Mouse (Mus musculus) skeletal muscle tissue, adult 2 months (tissue): Measurements from ENCODE around the gene Tgm1.
A peak's percentile ranks its signal among the peaks of the same experiment; 100 is the strongest.

ENCODE experiments used
- DNase-seq: peaks from one replicate; pipeline ENCODE4 v3.0.0-alpha.2; 2012; ENCODE audit warnings: low read depth, low spot score

Gene Tgm1

GRCm38 (mm10) chr14:55713729-55714122 is at the start of gene Tgm1:
Tgm1 (minus strand) TSS chr14:55713926.
- no peak for DNase-seq

DNA sequence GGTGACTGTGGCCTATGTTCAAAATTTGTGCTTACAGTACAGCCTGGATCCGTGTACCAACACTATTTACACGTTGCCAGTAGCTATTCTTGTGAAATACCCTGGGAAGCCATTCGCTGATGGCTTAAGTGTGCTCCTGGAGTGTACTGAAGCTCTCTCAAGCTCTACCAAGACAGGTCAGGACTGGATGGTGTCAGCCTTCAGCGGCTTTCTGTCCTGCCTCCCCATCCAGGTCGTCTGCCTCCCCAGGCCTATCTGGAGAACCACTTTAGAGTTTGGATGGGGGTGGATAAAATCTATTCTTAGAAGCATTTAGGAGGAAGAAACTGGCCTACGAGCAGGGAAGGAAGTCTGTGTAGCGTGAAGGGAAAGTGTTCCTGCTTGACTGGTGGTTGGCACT is 49.4 kb upstream of the Tgm1 start:
- no peak for DNase-seq

DNA sequence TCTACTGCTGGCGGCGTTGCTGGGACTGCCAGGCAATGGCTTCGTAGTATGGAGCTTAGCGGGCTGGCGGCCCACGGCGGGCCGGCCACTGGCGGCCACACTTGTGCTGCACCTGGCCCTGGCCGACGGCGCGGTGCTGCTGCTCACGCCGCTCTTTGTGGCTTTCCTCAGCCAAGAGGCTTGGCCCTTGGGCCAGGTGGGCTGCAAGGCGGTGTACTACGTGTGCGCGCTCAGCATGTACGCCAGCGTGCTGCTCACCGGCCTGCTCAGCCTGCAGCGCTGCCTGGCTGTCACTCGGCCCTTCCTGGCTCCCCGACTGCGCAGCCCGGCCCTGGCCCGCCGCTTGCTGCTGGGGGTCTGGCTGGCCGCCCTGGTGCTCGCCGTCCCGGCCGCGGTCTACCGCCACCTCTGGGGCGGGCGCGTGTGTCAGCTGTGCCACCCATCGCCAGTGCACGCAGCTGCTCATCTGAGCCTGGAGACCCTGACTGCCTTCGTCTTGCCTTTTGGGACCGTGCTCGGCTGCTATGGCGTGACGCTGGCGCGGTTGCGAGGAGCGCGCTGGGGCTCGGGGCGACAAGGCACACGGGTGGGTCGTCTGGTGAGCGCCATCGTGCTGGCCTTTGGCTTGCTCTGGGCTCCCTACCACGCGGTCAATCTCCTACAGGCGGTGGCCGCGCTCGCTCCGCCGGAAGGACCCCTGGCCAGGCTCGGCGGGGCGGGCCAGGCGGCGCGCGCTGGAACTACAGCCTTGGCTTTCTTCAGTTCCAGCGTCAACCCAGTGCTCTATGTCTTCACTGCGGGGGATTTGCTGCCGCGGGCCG is 48.5 kb upstream of the Tgm1 start:
- no peak for DNase-seq

DNA sequence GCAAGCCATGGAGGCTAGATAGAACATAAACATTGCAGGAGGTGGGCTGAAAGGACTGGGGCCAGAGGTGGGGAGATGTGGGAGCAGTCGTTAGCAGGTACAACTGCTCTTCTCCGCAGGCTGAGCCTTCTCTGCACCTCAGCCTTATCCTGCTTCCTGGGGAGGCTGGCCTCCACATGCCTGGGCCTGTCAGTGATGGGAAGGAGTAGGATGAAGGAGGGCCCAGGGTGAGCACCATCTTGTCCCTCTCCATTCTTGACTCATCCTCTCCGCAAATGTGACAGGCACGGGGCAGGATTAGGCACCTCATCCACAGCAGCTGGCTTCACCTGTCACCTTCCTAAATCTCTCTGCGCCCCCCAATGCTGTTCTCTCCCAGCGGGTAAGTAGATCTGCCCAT is 47.4 kb upstream of the Tgm1 start, which contains the start of gene Ltb4r2:
TSS of gene Ltb4r2 (plus strand) at position 266 of the 400 bp plus-strand sequence.
- DNase-seq, result no peak

- peak; percentile 58 for DNase-seq
These were observed 46.4 kb upstream of the Tgm1 start for GRCm38 (mm10) chr14:55760156-55760555.

DNA sequence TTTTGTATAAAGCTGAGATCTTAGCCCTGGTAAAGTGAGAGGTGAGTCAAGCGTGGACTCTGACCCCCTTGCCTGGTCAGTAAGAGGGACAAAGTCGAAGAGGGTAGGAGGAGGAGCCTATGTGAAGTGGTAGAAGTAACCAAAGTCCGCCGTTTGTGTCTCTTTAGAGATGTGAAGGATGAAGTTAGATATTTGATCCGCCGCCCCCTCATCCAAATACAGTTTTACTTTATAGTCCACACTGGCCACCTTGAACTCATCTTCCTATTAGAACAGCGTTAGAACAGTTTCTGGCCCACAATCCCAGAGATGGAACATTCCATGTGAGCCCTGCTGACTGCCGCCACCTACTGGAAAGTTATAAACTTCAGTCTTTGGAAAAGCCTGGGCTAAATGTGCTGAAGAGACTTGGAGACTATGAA is 44.6 kb upstream of the Tgm1 start, which contains the start of gene Cideb:
TSS of gene Cideb (minus strand) at position 96 of the 422 bp plus-strand sequence.
- no peak for DNase-seq

- DNase-seq, result no peak
These were observed 43.8 kb upstream of the Tgm1 start for GRCm38 (mm10) chr14:55757566-55757965.

GRCm38 (mm10) chr14:55747051-55747847 is 33.5 kb upstream of the Tgm1 start:
- no peak for DNase-seq

DNA sequence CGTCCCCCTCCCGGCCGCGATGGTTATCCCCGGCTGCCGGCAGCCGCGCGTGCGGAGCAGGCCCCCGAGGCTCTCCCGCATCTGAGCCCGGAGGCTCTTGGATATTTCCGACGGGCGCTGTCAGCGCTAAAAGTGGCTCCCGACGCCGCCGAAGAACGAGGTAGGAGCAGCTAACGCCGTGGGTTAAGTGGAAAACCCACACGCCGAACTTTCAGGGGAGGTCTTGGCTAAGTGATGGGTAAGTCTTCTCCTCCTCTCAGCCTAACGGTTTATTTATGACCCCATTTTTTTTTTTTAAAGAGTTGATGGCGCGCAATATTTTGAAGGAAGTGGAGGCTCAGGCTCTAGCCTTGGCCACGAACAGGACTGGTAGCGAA is 32.1 kb upstream of the Tgm1 start:
- no peak for DNase-seq

DNA sequence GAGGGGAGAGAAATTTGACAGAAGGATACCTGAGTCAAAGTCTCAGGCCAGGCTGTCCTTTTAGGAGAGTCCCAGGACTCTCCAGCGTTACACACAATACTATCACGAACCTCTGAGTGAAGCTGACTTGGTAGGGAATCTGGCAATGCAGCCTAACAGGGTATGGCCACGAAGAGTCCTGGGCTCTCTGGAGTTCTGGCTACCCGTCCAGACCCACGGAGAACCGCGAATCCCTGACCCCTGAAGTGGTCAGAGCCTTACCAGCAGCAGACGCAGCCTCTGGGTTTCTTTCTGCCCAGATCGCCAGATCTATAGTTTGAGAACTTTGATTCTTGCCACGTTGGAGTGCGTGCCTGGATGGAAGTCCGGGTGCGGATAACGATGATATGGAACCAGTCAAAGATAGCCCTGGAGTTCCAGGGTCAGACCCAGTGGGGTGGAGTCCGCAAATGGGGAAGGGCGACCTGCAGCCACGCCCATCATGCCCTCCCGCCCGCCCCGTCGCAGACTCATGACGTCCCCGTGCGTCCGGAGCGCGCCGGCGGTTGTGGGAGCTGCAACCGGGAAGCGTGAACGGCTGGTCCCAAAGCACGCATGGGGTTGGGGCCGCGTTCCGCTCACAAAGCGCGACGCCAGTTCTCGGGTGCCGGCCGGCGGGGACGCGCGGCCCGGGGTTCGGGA is 31.6 kb upstream of the Tgm1 start, which contains the start of the genes Dhrs1 and Nop9:
TSS of gene Dhrs1 (minus strand) at position 511 of the 681 bp plus-strand sequence.
TSS of gene Nop9 (plus strand) at position 514 of the 681 bp plus-strand sequence.
- DNase-seq, result peak; percentile 76

DNA sequence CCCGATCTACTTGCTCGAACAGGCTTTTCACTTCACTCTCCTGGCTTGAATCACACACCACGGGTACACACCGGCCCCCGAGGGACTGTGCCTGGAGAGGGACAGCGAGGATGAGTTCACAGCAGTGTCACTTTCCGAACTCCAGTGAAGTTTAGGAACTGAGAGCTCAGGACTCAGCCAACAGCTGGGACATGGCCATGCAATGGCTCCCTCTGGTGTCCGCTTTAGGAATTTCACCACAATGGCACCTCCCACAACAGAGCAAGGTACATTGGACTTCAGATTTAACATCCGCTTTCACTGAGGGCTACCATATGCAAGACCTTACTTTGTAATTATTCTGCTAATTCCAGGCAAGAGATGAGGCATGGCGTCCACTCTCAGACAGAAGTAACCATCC is 30.0 kb upstream of the Tgm1 start:
- peak; percentile 80 for DNase-seq

DNA sequence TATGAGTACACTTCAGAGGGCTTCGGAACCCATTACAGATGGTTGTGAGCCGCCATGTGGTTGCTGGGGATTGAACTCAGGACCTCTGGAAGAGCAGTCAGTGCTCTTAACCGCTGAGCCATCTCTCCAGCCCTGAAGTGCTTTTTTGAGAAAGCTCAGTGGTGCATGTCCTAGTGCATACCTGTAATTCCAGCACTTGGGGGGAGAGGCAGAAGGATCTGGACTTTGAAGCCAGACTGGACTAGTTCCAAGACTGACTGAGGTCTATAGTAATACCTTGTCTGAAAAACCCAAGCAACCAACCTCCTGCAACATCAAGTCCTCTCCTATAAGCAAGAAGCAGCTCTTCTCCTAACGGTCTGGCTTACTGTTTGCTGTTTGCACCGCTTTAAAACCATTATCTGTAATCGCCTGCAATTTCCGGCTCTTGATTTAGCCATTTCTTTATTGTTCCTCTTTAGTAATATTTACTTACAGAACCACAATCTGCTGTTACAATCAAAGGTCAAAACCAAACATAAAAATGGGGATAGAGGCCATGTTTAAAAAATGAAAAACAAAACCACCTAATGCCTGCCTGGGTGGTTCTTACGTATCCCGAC is 23.5 kb upstream of the Tgm1 start:
- DNase-seq, result no peak

- DNase-seq, result no peak
These were observed 22.0 kb upstream of the Tgm1 start for GRCm38 (mm10) chr14:55735758-55736157.

- no peak for DNase-seq
These were observed 21.6 kb upstream of the Tgm1 start for GRCm38 (mm10) chr14:55735334-55735733.

GRCm38 (mm10) chr14:55734869-55735268 is 21.1 kb upstream of the Tgm1 start:
- no peak for DNase-seq

- no peak for DNase-seq
These were observed 20.2 kb upstream of the Tgm1 start for GRCm38 (mm10) chr14:55733889-55734288.

DNA sequence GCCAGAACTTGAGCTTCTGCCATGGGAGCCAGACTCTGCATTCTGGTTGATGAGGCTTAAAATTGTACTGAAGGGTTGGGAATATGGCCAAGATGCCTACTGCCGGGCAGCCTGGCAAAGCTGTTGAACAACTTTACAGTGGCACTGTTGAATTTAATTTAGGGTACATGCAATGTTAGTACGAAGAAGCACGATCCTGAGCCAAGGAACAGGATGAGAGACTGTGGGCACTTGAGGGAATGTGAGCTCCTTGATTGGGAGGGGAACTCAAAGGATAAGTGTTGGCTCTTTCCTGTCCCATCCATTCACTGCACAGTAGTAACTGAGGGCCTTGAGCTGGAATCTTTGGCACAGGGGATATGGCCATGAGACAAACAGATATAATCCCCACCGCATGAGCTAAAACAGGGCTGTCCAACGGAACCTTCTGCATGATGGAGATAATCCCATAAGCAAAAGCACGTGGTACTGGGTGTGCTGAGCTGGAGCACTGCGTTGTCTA is 16.9 kb upstream of the Tgm1 start:
- DNase-seq, result no peak

- DNase-seq, result no peak
These were observed 16.4 kb upstream of the Tgm1 start for GRCm38 (mm10) chr14:55730116-55730515.

DNA sequence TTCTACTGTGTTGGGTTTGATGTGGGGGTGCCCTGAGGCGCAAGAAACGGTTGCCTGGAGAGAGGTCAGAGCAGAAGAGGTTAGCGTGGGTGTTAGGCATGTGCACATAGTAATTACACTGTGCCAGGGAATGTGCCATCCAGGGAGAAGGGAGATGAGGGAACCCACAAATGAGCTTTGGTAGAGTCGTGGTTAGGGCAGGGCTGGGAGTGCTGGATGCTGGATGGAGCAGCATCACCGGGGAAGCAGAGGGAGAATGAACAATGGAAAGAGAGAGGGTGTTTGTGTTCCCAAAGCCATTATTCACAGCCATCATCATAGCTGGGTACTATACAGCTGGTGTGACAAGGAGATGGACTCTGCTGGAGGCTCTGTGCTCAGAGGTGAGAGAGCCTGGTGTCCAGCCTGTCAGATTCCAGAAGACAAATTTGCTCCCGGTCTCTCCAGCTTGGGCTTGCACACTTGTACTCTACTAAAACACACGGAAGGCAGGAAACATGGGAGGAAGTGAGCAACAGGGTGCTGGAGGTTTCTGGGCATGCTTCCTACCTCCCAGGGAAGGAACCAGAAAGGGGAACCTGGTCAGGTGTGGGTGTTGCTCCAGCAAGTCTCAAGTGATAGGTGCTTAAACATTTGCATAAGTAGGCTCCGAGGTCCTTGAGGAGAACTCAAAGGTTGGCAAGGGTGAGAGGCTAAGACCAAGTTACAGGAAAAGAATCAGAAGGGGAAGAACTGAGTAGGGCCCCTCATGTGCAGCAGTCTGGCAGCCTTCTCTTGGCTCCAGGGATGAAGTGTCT is 14.4 kb upstream of the Tgm1 start:
- no peak for DNase-seq

GRCm38 (mm10) chr14:55726261-55726660 is 12.5 kb upstream of the Tgm1 start:
- DNase-seq, result no peak
